Mouse (Mus musculus) CD4-positive, CD25-positive, alpha-beta regulatory T cell, adult 4 months (primary cell): ENCODE results near the gene Dlgap1. TPM values are rescaled to one million over a fixed set of nuclear protein-coding genes. Genes with fewer than 3 reads are reported as not detected.

Source experiments
- ATAC-seq: one replicate; pipeline ENCODE4 v1.8.0; 2017
- polyA plus RNA-seq, 2 experiments: library from polyadenylated mRNA; unstranded; fragments of 100-300 nt; shearing (Covaris generic); gene quantifications; one replicate each; pipeline ENCODE4 v1.2.1; 2017

Dlgap1 gene
- polyA plus RNA-seq, 2 experiments from 2014 or later, result 0.31 TPM; not detected in 1

DNA sequence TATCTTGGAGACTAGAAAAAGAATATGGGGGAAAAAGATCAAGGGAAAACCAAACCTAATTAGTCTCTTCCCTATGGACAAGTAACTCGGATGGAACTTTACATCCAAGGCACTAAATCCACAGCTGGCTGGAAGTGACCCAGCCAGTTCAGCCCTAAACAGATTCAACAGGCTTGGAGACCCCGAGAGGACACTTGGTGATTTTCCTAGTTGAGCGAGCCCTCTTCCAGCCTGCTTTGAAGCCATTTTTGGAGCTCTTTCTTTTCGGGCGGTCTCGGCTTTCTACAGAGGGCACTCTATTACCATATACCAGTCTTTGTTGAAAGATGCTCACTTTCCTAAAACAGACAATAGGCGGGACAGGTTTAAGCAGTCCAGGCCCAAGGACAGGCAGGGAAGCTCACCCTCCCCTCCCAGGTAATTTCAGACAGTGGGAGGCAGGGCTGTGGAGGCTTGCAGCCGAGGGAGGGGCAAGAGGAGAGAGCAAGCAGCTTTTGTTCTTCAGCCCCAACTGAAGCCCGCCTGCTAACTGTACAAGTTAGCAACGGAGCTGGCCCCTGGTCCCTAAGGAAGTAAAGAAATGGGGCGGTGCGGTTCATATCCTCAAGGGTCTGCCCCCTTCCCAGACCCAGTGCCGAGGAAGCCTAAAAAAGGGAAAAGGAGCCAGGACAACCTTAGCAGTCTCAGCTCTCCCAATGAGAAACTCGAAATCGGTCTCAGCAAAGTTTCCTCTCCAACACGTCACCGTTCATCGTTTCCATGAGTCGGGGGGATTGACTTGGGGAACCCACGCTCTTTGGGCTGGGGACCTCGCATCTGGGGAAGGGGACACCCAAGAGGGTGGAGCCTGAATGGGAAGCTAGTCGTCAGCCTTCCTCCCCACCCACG lies 879.9 kb downstream of the Dlgap1 start:
- ATAC-seq, result no peak

- peak; percentile 12 for ATAC-seq
Observed at GRCm38 (mm10) chr17:70849399-70850232, 880.7 kb downstream of the Dlgap1 start.

GRCm38 (mm10) chr17:70850233-70850995 lies 881.5 kb downstream of the Dlgap1 start:
- no peak for ATAC-seq

DNA sequence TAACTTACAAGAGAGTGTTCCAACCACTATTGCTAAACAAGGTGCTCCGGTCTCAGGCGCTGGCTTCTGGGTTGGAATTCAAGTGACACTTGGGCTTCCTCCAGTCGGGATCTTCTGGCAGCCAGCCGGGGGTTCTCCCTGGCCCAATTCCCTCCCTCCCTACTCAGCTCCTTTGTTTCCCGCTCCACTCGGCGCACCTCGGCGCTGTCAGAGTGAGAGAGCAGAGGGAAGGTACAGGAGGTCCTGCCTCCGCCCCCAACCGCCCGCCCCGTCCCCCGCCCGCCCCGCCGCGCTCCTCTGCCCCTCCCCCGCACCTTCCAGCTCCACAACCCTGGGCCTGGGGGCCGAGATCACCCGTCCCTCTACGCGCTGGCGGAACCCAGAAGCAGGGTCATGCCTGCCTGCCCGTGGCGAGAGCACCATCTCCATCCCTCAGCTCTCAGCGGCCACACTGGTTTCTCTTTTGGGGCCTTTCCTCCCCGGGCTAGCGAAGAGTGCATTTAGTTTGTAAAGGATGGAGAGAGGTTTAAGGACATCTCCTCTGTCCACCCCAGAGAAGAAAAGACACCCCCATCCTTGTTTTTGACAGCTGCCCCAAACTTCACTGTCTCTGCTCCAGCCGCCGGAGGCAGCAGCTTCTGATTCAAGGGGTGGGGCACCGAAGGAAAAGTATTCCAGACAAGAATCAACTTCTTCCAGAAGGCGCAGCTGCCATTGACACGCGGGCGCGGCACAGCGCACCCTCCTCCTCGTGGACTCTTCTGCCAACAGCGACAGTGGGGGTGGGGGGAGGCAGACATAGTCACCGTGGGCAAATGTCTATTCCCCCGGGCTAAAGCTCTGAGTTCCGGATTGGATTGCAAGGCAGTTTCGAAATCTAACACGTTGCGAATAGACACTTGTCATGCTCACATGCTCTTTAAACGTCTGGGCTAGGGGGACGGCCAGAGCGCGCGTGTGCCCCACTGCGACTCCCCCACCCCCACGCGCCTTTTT lies 882.4 kb downstream of the Dlgap1 start:
- peak; percentile 18 for ATAC-seq

GRCm38 (mm10) chr17:70852011-70852685 lies 883.3 kb downstream of the Dlgap1 start:
- ATAC-seq, result peak; percentile 56

DNA sequence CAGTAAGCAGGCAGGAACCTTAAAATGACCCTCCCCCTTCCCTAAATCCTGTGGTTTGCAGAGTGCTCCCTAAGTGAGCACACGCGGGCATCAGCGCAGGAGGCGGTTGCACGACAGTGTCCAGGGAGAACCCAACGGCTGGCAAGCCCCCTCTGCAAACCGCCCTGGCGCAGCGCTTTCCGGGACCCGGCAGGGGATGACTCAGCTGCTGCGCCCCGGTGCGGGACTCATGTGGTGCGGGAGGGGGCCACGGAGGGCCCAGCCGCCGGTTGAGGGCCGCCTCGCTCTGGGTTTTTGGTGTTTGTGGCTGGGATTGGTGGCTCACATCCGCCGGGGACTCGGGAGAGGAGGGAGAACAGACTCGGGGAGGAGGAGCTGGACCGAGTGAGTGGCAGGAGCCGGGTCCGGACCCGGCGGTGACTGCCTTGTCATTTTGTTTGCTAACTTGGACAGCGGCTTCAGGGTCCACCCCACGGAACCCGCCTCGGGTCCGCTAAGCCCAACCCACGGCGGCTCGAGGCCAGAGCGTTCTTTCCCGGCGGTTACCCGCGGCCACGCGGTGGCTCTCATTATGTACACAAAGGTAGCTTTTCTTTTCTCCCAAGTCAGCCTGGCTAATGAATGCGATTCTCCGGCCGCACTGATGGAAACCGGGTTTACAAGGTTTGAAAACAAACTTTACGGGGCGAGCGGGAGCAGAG lies 884.0 kb downstream of the Dlgap1 start:
- peak; percentile 22 for ATAC-seq

DNA sequence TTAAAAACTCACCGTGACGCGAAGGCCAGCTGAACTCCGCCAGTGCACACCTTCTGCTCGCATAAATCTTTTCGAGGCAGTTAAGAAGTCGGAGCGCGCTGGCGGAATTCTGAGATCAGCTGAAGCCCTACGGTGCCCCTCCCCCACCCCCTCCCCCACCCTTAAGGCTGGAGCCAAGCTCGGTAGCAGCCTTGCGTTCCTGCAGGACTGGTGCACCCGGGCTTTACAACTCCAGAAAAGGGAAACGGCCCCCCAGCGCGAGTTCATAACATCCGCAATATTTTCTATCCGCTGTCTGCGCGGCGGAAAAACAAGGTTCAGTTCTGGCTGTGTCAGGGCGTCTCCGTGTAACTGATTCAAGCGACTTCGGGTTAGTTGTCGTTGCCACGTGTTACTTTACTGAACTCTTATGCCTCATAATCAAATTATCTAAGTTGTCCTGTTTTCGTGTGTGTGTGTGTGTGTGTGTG lies 884.6 kb downstream of the Dlgap1 start, which contains the start of gene Tgif1:
Gene Tgif1, minus strand, starts transcription at position 111 of the 470 bp plus-strand sequence.
- peak; percentile 12 for ATAC-seq

DNA sequence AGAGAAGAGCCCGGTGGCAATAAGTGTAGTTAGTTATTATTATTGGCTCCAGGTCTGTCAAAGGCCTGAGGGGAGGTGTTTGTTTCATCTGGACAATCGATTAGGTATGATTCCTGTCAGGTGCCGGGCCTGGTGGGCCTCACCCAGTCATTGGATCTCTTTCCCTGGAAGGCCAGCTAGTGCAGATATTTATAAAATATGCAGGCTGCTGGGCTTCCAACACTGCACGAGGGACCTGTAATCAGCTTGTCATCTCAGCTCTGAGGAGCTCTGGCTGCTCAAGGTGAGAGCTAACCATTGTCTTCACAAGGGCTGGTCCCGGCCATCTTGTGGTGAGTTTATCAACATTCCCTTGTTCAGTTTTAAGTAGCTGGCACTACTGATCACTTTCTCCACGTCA lies 885.1 kb downstream of the Dlgap1 start:
- no peak for ATAC-seq

DNA sequence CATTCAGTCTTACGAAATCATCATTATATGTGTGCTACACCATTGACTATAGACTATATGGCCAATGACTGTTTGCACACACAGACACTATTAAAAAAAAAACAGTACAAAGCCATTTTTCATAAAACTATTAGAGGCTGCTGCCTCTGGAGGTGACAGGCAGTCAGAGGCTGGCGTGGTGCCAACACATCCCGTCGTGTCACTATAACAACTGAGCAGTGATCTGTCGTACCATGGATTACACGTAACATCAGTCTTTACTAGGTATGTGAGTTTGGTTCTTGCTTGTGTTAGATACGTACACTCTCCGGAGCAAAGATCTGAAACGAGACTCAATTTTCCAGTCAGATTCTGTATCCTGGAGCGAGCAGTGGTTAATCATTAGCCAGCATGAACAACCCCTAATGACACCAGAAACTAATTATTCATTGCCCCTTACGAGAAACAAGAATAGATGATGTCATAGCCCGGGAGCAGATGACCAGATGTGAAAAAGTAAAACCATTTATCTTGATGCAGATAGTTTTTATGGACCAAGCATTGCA lies 888.1 kb downstream of the Dlgap1 start:
- no peak for ATAC-seq

GRCm38 (mm10) chr17:70858814-70859213 lies 889.9 kb downstream of the Dlgap1 start:
- ATAC-seq, result no peak

DNA sequence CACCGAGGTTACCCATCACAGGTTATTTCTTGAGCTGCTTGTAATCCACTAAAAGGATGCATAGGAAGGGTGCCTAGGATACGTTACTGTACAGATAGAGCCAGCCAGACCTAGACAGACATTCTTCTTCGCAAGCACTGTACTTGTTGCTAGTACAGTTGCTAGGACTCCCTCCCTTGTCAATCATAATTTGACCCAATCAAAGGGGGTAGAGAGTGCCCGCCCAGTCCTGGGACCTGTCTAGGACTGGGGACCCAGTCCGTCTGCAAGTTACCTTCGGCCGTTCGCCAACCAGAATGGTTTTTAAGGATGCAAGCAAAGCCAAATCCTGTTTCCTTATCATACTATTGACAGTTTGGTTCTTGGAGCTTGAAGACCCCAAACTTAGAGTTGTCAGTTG lies 895.2 kb downstream of the Dlgap1 start:
- ATAC-seq, result no peak

DNA sequence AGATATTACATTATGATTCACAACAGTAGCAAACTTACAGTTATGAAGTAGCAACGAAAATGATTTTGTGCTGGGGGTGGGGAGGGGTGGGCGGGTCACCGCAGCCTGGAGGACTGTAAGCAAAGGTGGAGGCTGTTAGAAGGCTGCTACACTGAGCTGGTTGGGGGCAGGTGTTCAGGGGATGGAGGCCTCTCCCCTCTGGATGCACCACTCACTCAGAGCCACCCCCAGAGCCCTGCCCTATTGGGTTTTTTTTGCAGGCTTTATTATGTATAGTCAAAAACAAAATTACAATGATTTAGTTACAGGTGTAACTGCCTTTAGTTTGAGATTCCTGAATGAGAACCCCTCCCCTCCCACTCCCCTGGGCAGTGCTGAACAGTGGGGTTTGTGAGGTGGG lies 895.8 kb downstream of the Dlgap1 start:
- ATAC-seq, result no peak

DNA sequence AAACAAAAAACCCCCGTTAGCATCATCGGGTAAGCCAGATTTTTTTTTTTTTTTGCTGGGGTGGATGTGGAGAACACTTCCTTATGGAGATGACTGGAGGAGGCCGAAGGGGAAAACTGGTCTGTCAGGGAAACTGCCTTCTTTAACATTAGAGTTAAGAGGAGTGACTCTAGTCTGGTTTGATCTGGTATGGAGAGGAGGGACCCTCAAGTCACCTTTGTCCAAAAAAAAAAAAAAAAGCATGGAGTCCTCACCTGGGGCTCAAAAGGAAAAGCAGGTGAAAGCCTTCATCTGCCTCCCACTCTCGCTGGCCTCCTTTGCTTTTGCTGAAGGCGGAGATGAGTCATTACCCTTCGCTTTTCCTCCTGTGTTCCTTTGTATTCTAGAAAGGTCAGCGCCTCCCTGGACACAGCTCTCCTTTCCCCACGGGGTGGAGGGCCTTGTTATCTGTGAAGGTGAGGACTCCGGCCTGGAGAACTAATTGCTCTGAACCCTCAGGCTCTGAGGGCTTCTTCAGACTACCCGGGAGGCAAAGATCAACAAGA lies 896.3 kb downstream of the Dlgap1 start:
- no peak for ATAC-seq

DNA sequence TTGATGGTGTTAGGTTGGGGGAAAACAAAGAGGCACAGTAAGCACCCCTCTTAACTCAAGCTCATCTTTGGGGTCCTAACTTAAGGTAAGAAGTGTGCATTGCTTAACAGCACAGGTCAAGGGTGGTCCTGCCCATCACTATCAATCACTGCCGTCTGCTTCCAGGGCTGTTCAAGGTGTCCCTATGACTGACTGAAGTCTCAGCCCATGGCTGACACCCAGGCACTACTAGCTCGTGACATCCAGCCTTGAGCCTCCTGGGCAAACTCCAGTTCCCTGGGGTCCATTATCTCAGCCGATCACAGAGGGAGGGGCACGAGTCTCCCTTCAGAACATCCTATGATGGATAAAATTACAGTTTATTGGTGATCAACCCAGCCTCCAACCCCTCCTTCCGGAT lies 897.2 kb downstream of the Dlgap1 start:
- no peak for ATAC-seq

DNA sequence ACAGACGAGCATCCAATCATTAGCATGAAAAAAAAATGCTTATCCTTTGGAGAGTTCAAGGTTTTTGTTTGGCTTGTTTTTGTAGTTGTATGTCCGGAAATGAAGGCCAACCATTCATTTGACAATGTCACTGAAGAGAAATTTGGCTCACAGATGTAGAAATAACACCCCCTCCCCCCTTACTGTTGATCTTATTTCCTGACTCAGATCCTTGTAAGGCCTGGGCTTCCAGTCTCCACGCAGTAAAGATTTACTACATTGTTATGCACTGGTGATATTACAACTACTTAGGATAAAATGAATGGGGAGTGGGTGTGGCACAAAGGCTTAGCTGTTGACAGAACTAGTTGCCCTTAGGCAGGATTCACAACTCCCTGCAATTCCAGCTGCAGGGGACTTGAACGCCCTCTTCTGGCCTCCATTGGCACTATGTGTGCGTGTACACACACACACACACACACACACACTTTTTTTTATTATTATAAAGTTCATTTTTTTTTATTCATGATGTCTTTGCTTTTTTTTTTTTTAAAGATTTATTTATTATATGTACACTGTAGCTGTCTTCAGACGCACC lies 897.8 kb downstream of the Dlgap1 start:
- no peak for ATAC-seq

DNA sequence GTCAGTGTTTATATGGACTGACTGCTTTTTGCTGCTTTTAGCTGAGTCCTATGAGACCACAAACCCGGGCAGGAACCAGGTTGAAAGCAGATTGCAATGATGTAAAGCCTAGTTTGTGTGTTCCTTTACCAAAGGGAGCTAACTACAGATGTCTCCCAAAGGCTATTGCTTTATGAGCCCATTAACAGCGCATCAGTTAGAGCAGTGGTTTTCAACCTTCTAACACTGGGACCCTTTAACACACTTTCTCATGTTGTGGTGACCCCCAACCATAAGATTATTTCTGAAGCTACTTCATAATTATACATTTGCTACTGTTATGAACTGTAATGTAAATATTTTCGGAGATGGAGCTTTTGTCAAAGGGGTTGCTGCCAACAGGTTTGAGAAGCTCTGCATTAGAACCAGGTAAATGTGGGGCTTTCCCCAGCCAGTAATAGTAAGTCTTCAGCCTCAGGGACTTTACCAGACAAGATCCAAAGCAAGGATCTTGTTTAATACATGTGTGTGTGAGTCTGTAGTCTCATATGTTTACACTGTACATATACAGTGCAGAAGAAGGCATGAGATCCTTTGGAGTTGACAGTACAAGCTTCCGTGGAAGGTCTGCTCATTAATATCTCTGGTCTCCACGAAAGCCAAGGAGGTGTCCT lies 899.8 kb downstream of the Dlgap1 start:
- peak; percentile 67 for ATAC-seq

GRCm38 (mm10) chr17:70870581-70870980 lies 901.7 kb downstream of the Dlgap1 start:
- ATAC-seq, result no peak
